Mouse (Mus musculus) CD4-positive, CD25-positive, alpha-beta regulatory T cell, adult 2 months (primary cell): Measurements from ENCODE around the gene Paqr8.
"Not testable (repeated sequence)": the region's sequence is repeated elsewhere in the genome, so short reads cannot be mapped to it uniquely, and the experiment has no call there.

Experiments
- DNase-seq: peaks from one replicate; pipeline ENCODE4 v3.0.0-alpha.2; 2012; ENCODE audit warnings: low read depth, low spot score

The Paqr8 gene

GRCm38 (mm10) chr1:20912115-20912514 lies 21.7 kb downstream of the Paqr8 start:
- peak; percentile 38 for DNase-seq

GRCm38 (mm10) chr1:20912527-20913171 lies 22.2 kb downstream of the Paqr8 start:
- DNase-seq, result peak; percentile 84

- DNase-seq, result no peak
Measured at GRCm38 (mm10) chr1:20914769-20915168, 24.4 kb downstream of the Paqr8 start.

GRCm38 (mm10) chr1:20915608-20916007 lies 25.2 kb downstream of the Paqr8 start:
- no peak for DNase-seq

- no peak for DNase-seq
Measured at GRCm38 (mm10) chr1:20917496-20918050, 27.2 kb downstream of the Paqr8 start.

GRCm38 (mm10) chr1:20919728-20920127 lies 29.3 kb downstream of the Paqr8 start:
- DNase-seq, result no peak

- DNase-seq, result no peak
Measured at GRCm38 (mm10) chr1:20921081-20921528, 30.7 kb downstream of the Paqr8 start.

- no peak for DNase-seq
Measured at GRCm38 (mm10) chr1:20922612-20923399, 32.4 kb downstream of the Paqr8 start.

- not testable (repeated sequence) for DNase-seq
Measured at GRCm38 (mm10) chr1:20925324-20925723, 34.9 kb downstream of the Paqr8 start.

GRCm38 (mm10) chr1:20925926-20926325 lies 35.5 kb downstream of the Paqr8 start:
- peak; percentile 31 for DNase-seq

- DNase-seq, result no peak
Measured at GRCm38 (mm10) chr1:20926376-20926775, 36.0 kb downstream of the Paqr8 start.

GRCm38 (mm10) chr1:20928487-20928886 lies 38.1 kb downstream of the Paqr8 start:
- DNase-seq, result no peak

GRCm38 (mm10) chr1:20933457-20933856 lies 43.1 kb downstream of the Paqr8 start:
- peak; percentile 83 for DNase-seq

- DNase-seq, result no peak
Measured at GRCm38 (mm10) chr1:20935106-20935505, 44.7 kb downstream of the Paqr8 start.

- peak; percentile 86 for DNase-seq
Measured at GRCm38 (mm10) chr1:20939046-20939445, 48.6 kb downstream of the Paqr8 start.

- DNase-seq, result peak; percentile 41
Measured at GRCm38 (mm10) chr1:20940151-20940550, 49.7 kb downstream of the Paqr8 start.

- no peak for DNase-seq
Measured at GRCm38 (mm10) chr1:20941322-20941721, 50.9 kb downstream of the Paqr8 start.

GRCm38 (mm10) chr1:20941857-20942256 lies 51.5 kb downstream of the Paqr8 start:
- no peak for DNase-seq

- peak; percentile 26 for DNase-seq
Measured at GRCm38 (mm10) chr1:20943016-20943415, 52.6 kb downstream of the Paqr8 start.

GRCm38 (mm10) chr1:20951300-20951763 lies 60.9 kb downstream of the Paqr8 start, which contains the start of gene Efhc1:
Efhc1 (plus strand) TSS chr1:20951626.
- DNase-seq, result peak; percentile 92

GRCm38 (mm10) chr1:20951799-20952198 lies 61.4 kb downstream of the Paqr8 start:
- no peak for DNase-seq

- no peak for DNase-seq
Measured at GRCm38 (mm10) chr1:20954876-20955275, 64.5 kb downstream of the Paqr8 start.
